Mouse (Mus musculus) megakaryocyte, embryonic 14.5 days (primary cell): ENCODE results near the gene Apoe. TPM values are rescaled to one million over a fixed set of nuclear protein-coding genes. Genes with fewer than 3 reads are reported as not detected.

Experiments used
- H3K27me3 ChIP-seq: replicated peaks from 2 replicates; pipeline ENCODE3; 2012; ENCODE audit warnings: inconsistent platforms
- H3K36me3 ChIP-seq: replicated peaks from 2 replicates; pipeline ENCODE3; 2012; ENCODE audit warnings: low read length, inconsistent platforms, mixed read lengths
- H3K4me1 ChIP-seq: 2 replicates; pipeline ENCODE4 v1.6.1; 2012; ENCODE audit warnings: inconsistent platforms
- H3K4me3 ChIP-seq: replicated peaks from 2 replicates; pipeline ENCODE3; 2012; ENCODE audit warnings: moderate library complexity, mild to moderate bottlenecking, inconsistent platforms
- H3K9me3 ChIP-seq: 2 replicates; pipeline ENCODE4 v1.6.1; 2012; ENCODE audit warnings: inconsistent platforms
- FLI1 ChIP-seq: IDR thresholded peaks from 2 replicates; pipeline ENCODE4 v1.6.1; 2012; ENCODE audit warnings: low read length, inconsistent platforms, mixed read lengths
- GATA1 ChIP-seq: IDR thresholded peaks from 3 replicates; pipeline ENCODE4 v1.6.1; 2012; ENCODE audit warnings: mixed read lengths, low read length, inconsistent platforms, borderline replicate concordance
- polyA plus RNA-seq: library from polyadenylated mRNA; stranded (reverse); fragments of >175 nt; gene quantifications from 2 replicates; pipeline ENCODE4 v1.2.3, GENCODE M21; 2012; ENCODE audit warnings: low replicate concordance; ENCODE audit not compliant: insufficient read depth

Gene Apoe
- polyA plus RNA-seq, 1 experiment = 6,452 TPM

DNA sequence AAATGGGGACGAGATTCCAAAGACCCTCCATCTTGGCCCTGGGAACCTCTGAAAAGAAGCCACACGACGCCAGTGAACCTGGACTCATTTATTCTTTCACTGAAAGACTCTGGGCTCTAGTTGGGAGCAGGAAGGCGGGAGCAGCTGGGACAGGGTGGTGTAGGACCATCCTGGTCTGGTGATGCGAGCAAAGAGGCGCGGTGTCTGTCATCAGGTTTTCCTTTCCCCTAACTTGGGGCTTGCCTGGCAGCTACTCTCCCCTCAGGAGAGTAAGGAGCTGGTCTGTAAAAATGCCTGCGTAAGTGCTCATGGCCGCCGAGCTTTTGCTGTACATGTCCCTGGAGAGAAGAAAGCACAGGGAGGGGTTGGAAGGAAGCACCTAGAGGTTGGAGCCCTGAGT is 27.5 kb downstream of the Apoe start:
- Histone ChIP-seq H3K9me3 (no peaks in the 10 kb centered on the region), H3K4me3 (no peak overlapping the region), H3K36me3 (no peaks in the 10 kb centered on the region), H3K27me3 (peaks cover 33% of the 10 kb centered on the region), H3K4me1 (peaks cover 32% of the 10 kb centered on the region)
- TF ChIP-seq FLI1 (no peak), GATA1 (no peak)

DNA sequence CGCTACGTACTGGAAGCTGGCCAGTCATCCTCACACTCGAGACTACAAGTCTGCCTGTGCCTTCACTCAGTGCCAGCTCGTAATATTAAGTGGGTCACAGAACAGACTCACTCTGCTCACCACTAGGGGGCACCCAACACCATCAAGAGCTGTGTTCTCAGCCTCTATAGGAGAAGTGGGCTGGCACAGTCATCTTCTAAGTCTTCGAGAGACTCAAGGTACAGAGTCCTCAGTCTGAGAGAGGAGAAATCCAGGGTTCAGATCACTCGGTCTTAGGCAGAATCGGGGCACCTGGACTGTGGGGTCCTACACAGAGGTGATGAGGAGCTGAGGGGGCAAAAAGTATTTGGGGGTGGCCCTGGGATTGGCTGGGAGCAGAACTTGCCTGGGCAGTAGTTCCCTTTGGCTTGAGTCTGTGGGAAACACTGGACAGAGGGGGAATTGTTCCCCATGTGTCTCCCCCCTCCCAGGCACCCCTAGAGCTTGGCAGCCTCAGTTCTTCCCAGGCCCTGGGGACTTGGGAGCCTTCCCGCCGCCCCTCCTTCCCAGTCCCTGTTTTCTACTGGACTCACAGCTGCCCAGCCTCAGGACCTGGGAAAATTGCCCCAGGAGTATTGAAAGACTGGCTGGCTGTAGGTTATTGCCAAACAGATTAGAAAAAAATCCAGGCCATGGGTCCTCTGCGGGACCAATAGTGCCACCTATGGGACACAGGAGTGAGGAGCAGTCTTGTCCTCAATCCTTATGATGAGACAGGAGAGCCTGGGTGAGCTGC is 29.9 kb downstream of the Apoe start:
- peak overlapping the region; percentile 80 for H3K4me3 ChIP-seq
- H3K4me1 ChIP-seq = peaks cover 36% of the 10 kb centered on the region
- H3K27me3 ChIP-seq = peaks cover 19% of the 10 kb centered on the region
- no peaks in the 10 kb centered on the region for H3K36me3 ChIP-seq
- TF ChIP-seq FLI1 = no peak
- no peak for TF ChIP-seq GATA1
- no peaks in the 10 kb centered on the region for H3K9me3 ChIP-seq

DNA sequence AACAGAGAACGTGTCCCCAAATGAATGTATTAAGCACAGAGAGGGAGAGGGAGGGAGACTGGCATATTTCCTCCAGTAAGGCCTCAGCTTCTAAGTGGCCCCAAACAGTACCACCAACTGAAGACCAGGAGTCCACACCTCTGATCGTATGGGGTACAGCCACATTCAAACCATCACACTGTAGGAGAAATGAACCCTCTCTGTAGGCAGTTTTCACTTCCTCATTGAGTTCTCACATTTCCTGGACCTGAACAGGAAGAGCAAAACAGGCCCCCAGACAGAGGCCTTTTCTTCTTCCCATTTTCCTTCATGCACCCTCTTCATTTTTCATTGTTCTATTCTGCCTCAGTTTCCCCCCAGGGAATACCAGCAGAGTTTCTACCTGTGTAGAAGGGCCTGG is 31.6 kb downstream of the Apoe start:
- Histone ChIP-seq H3K27me3 (peaks cover 11% of the 10 kb centered on the region), H3K36me3 (peaks cover 6% of the 10 kb centered on the region), H3K4me1 (peaks cover 48% of the 10 kb centered on the region), H3K9me3 (no peaks in the 10 kb centered on the region), H3K4me3 (peak overlapping the region; percentile 18)
- no peak for TF ChIP-seq FLI1
- TF ChIP-seq GATA1 = no peak

DNA sequence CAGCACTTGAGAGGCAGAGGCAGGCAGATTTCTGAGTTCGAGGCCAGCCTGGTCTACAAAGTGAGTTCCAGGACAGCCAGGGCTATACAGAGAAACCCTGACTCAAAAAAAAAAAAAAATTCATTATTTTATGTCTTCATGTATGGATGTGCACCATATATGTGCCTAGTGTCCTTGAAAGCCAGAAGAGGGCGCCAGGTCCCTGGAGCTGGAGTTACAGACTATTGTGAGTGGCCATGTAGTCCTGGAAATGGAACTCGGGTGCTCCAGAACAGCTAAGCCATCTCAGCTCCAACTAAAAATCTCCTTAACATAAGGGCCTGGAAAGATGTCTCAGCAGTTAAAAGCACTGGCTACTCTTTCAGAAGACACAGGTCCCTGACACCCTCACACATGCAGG is 32.2 kb downstream of the Apoe start:
- no peak for TF ChIP-seq GATA1
- TF ChIP-seq FLI1 = no peak
- no peaks in the 10 kb centered on the region for H3K9me3 ChIP-seq
- H3K4me3 ChIP-seq = no peak overlapping the region
- H3K36me3 ChIP-seq = peaks cover 13% of the 10 kb centered on the region
- H3K4me1 ChIP-seq = peaks cover 55% of the 10 kb centered on the region
- H3K27me3 ChIP-seq = peaks cover 11% of the 10 kb centered on the region

DNA sequence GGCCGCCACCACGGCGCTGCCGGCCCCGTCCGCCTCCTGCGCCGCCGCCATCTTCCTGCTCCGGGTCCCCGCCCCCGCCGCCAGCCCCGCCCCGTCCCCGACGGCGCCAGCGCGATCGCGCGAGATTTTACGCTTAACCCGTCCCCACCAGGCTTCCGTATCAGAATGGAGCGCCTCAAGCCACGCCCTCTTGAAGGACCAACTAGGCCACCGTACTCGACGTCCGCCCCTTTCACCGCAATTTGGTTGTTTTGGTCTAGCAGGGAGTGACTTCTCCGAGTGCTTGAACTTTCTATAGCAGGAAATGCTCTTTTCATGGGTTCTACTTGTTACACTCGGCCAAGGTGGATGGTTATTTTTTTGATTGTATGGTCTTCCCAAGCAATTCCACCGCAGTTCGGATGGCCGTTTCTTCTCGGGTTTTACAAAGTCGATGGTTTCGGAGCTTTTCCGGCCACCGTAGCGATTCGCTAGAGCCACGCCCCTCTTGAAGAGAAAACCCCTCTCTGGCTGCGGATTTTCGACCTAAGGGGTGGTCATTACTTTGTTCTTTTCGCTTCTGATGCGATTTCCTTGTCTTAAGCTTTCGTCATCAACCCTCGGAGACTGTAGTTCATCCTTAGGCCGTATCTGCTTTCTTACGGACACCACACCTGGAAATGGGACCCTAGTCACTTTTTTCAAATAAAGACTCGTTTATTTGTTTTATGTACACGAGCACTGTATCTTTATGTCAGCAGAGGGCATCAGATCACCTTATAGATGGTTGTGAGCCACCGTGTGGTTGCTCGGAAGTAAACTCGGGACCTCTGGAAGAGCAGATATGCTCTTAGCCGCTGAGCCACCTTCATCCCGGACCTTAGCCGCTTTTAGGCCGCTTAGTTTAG is 33.8 kb downstream of the Apoe start, which contains the start of gene Clptm1:
Gene Clptm1, minus strand, starts transcription at position 79 of the 887 bp plus-strand sequence.
- Histone ChIP-seq H3K4me3 (peak within 1 kb of the TSS; percentile 98), H3K27me3 (peaks cover 4% of the 10 kb centered on the region), H3K9me3 (no peaks in the 10 kb centered on the region), H3K4me1 (peaks cover 63% of the 10 kb centered on the region), H3K36me3 (peaks cover 27% of the 10 kb centered on the region)
- TF ChIP-seq GATA1 (no peak), FLI1 (no peak)

DNA sequence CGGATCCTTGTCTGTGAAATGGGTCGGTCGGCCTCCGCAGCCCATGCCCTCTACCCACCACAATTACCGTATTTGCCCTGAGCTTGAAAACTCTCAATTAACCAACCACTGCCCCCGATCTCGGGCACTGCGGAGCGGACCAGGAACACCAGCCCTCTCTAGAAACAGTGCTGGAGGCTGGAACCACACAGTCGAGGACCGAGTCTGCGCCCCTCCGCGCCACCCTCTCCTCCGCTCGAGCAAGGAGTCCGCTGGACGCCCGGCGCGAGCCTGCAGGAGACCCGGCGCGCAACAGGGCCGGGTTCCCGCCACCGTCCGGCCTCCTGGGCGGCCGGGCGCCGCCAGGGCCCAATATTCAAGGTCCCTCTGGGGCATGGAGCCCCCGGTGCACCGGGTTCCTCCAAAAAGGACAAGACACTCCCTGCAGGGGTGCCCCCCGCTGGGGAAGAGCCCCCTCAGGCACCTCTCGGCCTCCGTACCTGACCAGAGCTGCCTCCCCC is 34.5 kb downstream of the Apoe start:
- TF ChIP-seq FLI1 = no peak
- no peak for TF ChIP-seq GATA1
- peaks cover 61% of the 10 kb centered on the region for H3K4me1 ChIP-seq

DNA sequence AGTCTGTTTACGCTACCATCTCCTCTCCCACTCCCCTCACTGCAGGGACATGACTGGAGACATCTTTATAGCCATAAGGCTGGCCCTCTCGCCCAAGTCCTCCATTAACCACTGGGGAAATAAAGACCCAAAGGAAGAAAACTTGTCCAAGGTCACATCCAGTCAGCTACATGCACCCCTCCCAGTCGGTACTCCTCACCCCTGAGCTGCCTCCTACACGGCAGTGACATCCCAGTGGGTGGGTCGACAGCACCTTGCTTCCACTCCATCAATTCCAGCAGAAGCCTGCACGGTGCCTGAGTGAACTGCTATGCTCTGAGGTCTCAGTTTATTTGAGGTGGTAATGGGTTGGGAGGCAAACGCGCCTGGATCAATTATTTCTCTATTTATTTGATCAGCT is 35.0 kb downstream of the Apoe start:
- H3K36me3 ChIP-seq = peaks cover 38% of the 10 kb centered on the region
- no peak for TF ChIP-seq FLI1
- TF ChIP-seq GATA1 = no peak
- no peaks in the 10 kb centered on the region for H3K27me3 ChIP-seq
- H3K4me1 ChIP-seq = peaks cover 56% of the 10 kb centered on the region
- no peaks in the 10 kb centered on the region for H3K9me3 ChIP-seq
- H3K4me3 ChIP-seq = peak overlapping the region; percentile 98

More for the DNA sequence above, 34.5 kb downstream of the Apoe start:
- H3K9me3 ChIP-seq = no peaks in the 10 kb centered on the region
- H3K4me3 ChIP-seq = peak overlapping the region; percentile 98
- no peaks in the 10 kb centered on the region for H3K27me3 ChIP-seq
- peaks cover 34% of the 10 kb centered on the region for H3K36me3 ChIP-seq

DNA sequence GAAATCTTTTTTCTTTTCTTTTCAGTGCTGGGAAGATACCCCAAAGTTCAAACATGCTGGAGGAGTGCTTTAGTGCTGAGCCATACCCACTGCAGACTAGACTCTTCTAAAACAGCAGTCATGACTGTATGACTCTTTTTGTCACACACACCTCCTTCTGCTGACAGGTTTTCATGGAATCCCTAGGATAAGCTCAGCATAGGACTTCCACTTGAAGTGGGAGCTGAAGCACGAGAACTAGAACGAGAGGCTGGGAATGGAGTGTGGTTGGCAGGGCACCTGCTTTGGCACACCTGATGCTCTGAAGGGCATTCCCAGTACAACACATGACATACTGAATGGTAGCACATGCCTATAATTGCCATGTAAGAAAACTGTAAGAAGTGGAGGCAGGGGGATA is 46.4 kb downstream of the Apoe start:
- H3K4me1 ChIP-seq = peaks cover 54% of the 10 kb centered on the region
- no peak for TF ChIP-seq GATA1
- TF ChIP-seq FLI1 = no peak
- no peaks in the 10 kb centered on the region for H3K9me3 ChIP-seq
- H3K27me3 ChIP-seq = no peaks in the 10 kb centered on the region
- no peak overlapping the region for H3K4me3 ChIP-seq
- peaks cover 94% of the 10 kb centered on the region for H3K36me3 ChIP-seq

DNA sequence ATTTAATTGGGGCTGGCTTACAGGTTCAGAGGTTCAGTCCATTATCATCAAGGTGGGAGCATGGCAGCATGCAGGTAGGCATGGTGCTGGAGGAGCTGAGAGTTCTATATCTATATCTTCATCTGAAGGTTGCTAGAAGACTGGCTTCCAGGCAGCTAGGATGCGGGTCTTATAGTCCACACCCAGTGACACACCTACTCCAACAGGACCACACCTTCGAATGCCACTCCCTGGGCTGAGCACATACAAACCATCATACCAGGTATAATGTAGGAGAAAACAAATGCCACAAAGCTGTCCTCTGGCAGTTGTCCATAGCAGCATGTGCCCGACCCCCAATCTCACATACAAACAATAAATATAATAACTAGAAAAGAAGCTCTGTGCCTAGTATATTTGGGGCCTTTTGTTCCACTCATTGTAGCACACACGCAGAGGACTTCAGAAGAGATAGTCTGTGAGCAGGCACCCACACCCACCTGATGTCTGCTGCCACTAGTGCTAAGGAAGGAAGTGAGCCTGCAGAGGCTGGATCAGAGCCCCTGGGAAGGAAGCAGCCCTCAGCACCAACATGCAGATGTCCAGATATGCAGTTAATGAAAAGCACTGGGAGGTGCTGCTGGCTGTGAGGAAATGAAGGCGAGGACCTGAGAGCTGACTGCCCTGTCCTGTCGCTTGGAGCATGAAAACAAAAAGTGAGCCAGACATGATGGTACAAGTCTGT is 47.8 kb downstream of the Apoe start:
- Histone ChIP-seq H3K4me3 (peak overlapping the region; percentile 57), H3K9me3 (no peaks in the 10 kb centered on the region), H3K4me1 (peaks cover 46% of the 10 kb centered on the region), H3K36me3 (peaks cover 92% of the 10 kb centered on the region), H3K27me3 (no peaks in the 10 kb centered on the region)
- TF ChIP-seq FLI1 = no peak
- no peak for TF ChIP-seq GATA1

Other genes with a start within 250 kb of the Apoe start
- gene Mark4, start 240.4 kb downstream of the Apoe start, polyA plus RNA-seq = 102 and 169 TPM in 2 replicates
- gene Exoc3l2, start 235.9 kb downstream of the Apoe start, polyA plus RNA-seq = 40.8 and 53.6 TPM in 2 replicates
- 5.5 and 6.5 TPM in 2 replicates for gene Bloc1s3, start 190.8 kb downstream of the Apoe start, polyA plus RNA-seq
- gene Trappc6a, start 190.8 kb downstream of the Apoe start, polyA plus RNA-seq = 608 and 613 TPM in 2 replicates
- 1.3 and 2.9 TPM in 2 replicates for gene Nkpd1, start 181.3 kb downstream of the Apoe start, polyA plus RNA-seq
- 88.1 and 108 TPM in 2 replicates for gene Ppp1r37, start 136.1 kb downstream of the Apoe start, polyA plus RNA-seq
- gene Zfp296, start 121.9 kb downstream of the Apoe start, polyA plus RNA-seq = 6.0 and 13.6 TPM in 2 replicates
- 30.5 and 69.9 TPM in 2 replicates for gene Gemin7, start 121.6 kb downstream of the Apoe start, polyA plus RNA-seq
- 109 and 265 TPM in 2 replicates for gene Clasrp, start 94.7 kb downstream of the Apoe start, polyA plus RNA-seq
- 14.8 and 22.5 TPM in 2 replicates for gene Relb, start 69.8 kb downstream of the Apoe start, polyA plus RNA-seq
- 153 and 336 TPM in 2 replicates for gene Clptm1, start 34.2 kb downstream of the Apoe start, polyA plus RNA-seq
- 114 TPM in 1 of 2 replicates, not detected in the other for gene Apoc2, start 21.2 kb downstream of the Apoe start, polyA plus RNA-seq
- not detected in 2 replicates for gene Gm44805, start 17.8 kb downstream of the Apoe start, polyA plus RNA-seq
- 7.1 and 10.7 TPM in 2 replicates for gene Apoc4, start 17.7 kb downstream of the Apoe start, polyA plus RNA-seq
- gene Apoc1, start 6.5 kb downstream of the Apoe start, polyA plus RNA-seq = 31.2 and 454 TPM in 2 replicates
- 129 and 184 TPM in 2 replicates for gene Tomm40, start 16.2 kb upstream of the Apoe start, polyA plus RNA-seq
- 4.0 and 6.8 TPM in 2 replicates for gene Nectin2, start 51.3 kb upstream of the Apoe start, polyA plus RNA-seq
- 0.58 and 1.6 TPM in 2 replicates for gene Bcam, start 71.8 kb upstream of the Apoe start, polyA plus RNA-seq
- not detected in 2 replicates for gene Cblc, start 97.6 kb upstream of the Apoe start, polyA plus RNA-seq
- gene Bcl3, start 123.6 kb upstream of the Apoe start, polyA plus RNA-seq = 183 and 210 TPM in 2 replicates
- 0.12 TPM in 1 of 2 replicates, not detected in the other for gene Gm19345, start 152.8 kb upstream of the Apoe start, polyA plus RNA-seq
- gene Ceacam16, start 162.1 kb upstream of the Apoe start, polyA plus RNA-seq = 2.0 and 6.1 TPM in 2 replicates
- gene Ceacam19, start 188.8 kb upstream of the Apoe start, polyA plus RNA-seq = not detected in 2 replicates
- 0.34 TPM in 1 of 2 replicates, not detected in the other for gene Pvr, start 222.0 kb upstream of the Apoe start, polyA plus RNA-seq